Comparison of ENCODE assay signal across 22 mouse cellular contexts in genomic region chr5:60969470-60969869, GRCm38 (mm10).
"Had no signal": no experiment of that assay in that cellular context is flagged by ENCODE, and none has a peak within 500 bp of the region (broad histone marks: within the 10 kb centered on the region; RNA-seq: fewer than 3 reads in every experiment).

No protein-coding gene starts in this region.

- H3K4me1 ChIP-seq: limb, embryonic 12.5 days; limb, embryonic 15.5 days; lung, embryonic 15.5 days; megakaryocyte, embryonic 14.5 days; neural tube, embryonic 12.5 days; neural tube, embryonic 15.5 days had no signal

- H3K9me3 ChIP-seq: limb, embryonic 12.5 days; limb, embryonic 15.5 days; lung, embryonic 15.5 days; megakaryocyte, embryonic 14.5 days; neural tube, embryonic 12.5 days; neural tube, embryonic 15.5 days had no signal

- H3K36me3 ChIP-seq: limb, embryonic 12.5 days; limb, embryonic 15.5 days; lung, embryonic 15.5 days; neural tube, embryonic 12.5 days; neural tube, embryonic 15.5 days had no signal

- ATAC-seq: intestine, embryonic 16.5 days; liver, postnatal 0 days had no signal

- H3K9ac ChIP-seq: limb, embryonic 12.5 days; limb, embryonic 15.5 days; liver, embryonic 14.5 days; liver, postnatal 0 days; lung, embryonic 15.5 days; neural tube, embryonic 12.5 days; neural tube, embryonic 15.5 days had no signal

- DNase-seq: kidney, adult 18-20 months; kidney, adult 9 months; kidney, postnatal 14 days; kidney, postnatal 4 days; left cerebral cortex, postnatal 4 days; liver, postnatal 0 days; lung, postnatal 10 days; lung, postnatal 36 days; right cerebral cortex, adult 18-20 months; right cerebral cortex, postnatal 14 days; right cerebral cortex, postnatal 4 days; thymus, postnatal 25 days had no signal

- H3K4me3 ChIP-seq: limb, embryonic 12.5 days; limb, embryonic 15.5 days; lung, embryonic 15.5 days; megakaryocyte, embryonic 14.5 days; neural tube, embryonic 12.5 days; neural tube, embryonic 15.5 days had no signal

- H3K27me3 ChIP-seq: limb, embryonic 12.5 days; limb, embryonic 15.5 days; lung, embryonic 15.5 days; megakaryocyte, embryonic 14.5 days; neural tube, embryonic 12.5 days; neural tube, embryonic 15.5 days had no signal

- H3K27ac ChIP-seq: limb, embryonic 12.5 days; limb, embryonic 15.5 days; liver, embryonic 14.5 days; lung, embryonic 15.5 days; neural tube, embryonic 12.5 days; neural tube, embryonic 15.5 days; stomach, postnatal 0 days had no signal

- H3K4me2 ChIP-seq: limb, embryonic 12.5 days; limb, embryonic 15.5 days; liver, embryonic 11.5 days; lung, embryonic 15.5 days; neural tube, embryonic 12.5 days; neural tube, embryonic 15.5 days had no signal
